Mouse (Mus musculus) stomach, embryonic 16.5 days (tissue): Measurements from ENCODE around the gene Gp9. TPM values are rescaled to one million over a fixed set of nuclear protein-coding genes. Genes with fewer than 3 reads are reported as not detected.
"Not testable (repeated sequence)": the region's sequence is repeated elsewhere in the genome, so short reads cannot be mapped to it uniquely, and the experiment has no call there.

ENCODE experiments used
- ATAC-seq: fragments of 200-750 bp; cut with Nextera tagmentation; 2 replicates; pipeline ENCODE4 v1.8.0; 2017; ENCODE audit warnings: moderate number of reproducible peaks, moderate TSS enrichment; ENCODE audit not compliant: insufficient read depth, low FRiP score
- H3K27ac ChIP-seq: fragments of 300-500 bp; sonication (generic); 2 replicates; pipeline ENCODE4 v1.5.1; 2014; ENCODE audit warnings: low read length
- H3K27me3 ChIP-seq: fragments of 300-500 bp; sonication (generic); 2 replicates; pipeline ENCODE4 v1.6.1; 2014; ENCODE audit warnings: low read length, control low read depth, mixed read lengths; ENCODE audit not compliant: control insufficient read depth, insufficient read depth
- H3K36me3 ChIP-seq: fragments of 300-500 bp; sonication (generic); 2 replicates; pipeline ENCODE4 v1.6.1; 2014; ENCODE audit warnings: low read length; ENCODE audit not compliant: control insufficient read depth, insufficient read depth
- H3K4me1 ChIP-seq: fragments of 300-500 bp; sonication (generic); 2 replicates; pipeline ENCODE4 v1.6.1; 2014; ENCODE audit warnings: low read length, control low read depth, mixed read lengths; ENCODE audit not compliant: control insufficient read depth, insufficient read depth
- H3K4me2 ChIP-seq: fragments of 300-500 bp; sonication (generic); 2 replicates; pipeline ENCODE4 v1.6.1; 2014; ENCODE audit warnings: low read depth, low read length, mixed read lengths
- H3K4me3 ChIP-seq: fragments of 300-500 bp; sonication (generic); replicated peaks from 2 replicates; pipeline ENCODE4 v1.5.1; 2014; ENCODE audit warnings: mild to moderate bottlenecking, low read length
- H3K9ac ChIP-seq: fragments of 300-500 bp; sonication (generic); 2 replicates; pipeline ENCODE4 v1.6.1; 2014; ENCODE audit warnings: low read length
- H3K9me3 ChIP-seq: fragments of 300-500 bp; sonication (generic); replicated peaks from 2 replicates; pipeline ENCODE4 v1.6.1; 2016; ENCODE audit warnings: low read length, control low read depth; ENCODE audit not compliant: control insufficient read depth
- WGBS: fragments of 180-500 bp; shearing (Covaris S2); extraction: QIAGEN DNeasy Blood & Tissue Kit; methylation state at CpG from one replicate; pipeline ENCODE4 v1.1.7; 2014; 5-methylcytosine and 5-hydroxymethylcytosine counted together
- polyA plus RNA-seq: library from polyadenylated mRNA; unstranded; fragments of >200 nt; fragmentation: Nextera tagmentation; extraction: Ambion mirVana; gene quantifications from 2 replicates; pipeline ENCODE4 v1.2.1, GENCODE M21; 2015

The Gp9 gene
- polyA plus RNA-seq, 1 experiment from 2014 or later = 1.4 TPM

GRCm38 (mm10) chr6:87759850-87760249 lies 18.0 kb upstream of the Gp9 start:
- H3K4me1 ChIP-seq = no peaks in the 10 kb centered on the region
- no peak overlapping the region for H3K4me2 ChIP-seq
- H3K9me3 ChIP-seq = no peaks in the 10 kb centered on the region
- no peak overlapping the region for H3K27ac ChIP-seq
- no peak overlapping the region for H3K4me3 ChIP-seq
- H3K9ac ChIP-seq = no peak overlapping the region
- H3K36me3 ChIP-seq = no peaks in the 10 kb centered on the region
- WGBS = 34% methylated on average over 3 of the region's 3 CpGs
- ATAC-seq = 0 out of 2 replicates have a peak, but pooled peaks have one; percentile 10
- no peaks in the 10 kb centered on the region for H3K27me3 ChIP-seq

DNA sequence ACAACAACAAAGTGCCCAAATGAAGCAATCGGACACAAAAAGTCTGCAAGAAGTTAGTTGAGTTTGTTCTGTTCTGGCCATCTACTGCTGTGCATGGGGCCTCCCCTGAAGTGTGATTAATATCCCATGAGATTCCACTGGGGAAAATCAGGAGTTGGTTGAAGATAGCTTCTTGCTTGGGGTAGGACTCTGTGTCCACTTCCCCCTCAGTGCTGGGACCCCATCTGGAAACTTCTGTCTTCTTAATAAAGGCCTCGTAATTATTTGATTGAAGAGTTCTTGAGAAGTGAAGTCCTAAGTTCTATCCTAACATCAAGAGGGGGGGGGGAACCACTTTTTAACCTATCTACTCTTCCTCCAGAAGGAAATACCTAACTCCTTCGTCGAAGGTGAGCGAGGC lies 15.7 kb upstream of the Gp9 start:
- Histone ChIP-seq H3K4me3 (no peak overlapping the region), H3K27me3 (no peaks in the 10 kb centered on the region), H3K4me2 (no peak overlapping the region), H3K27ac (no peak overlapping the region), H3K9me3 (no peaks in the 10 kb centered on the region), H3K9ac (no peak overlapping the region), H3K4me1 (no peaks in the 10 kb centered on the region), H3K36me3 (no peaks in the 10 kb centered on the region)
- WGBS = 83% methylated on average over 5 of the region's 5 CpGs
- ATAC-seq = no peak

- Histone ChIP-seq H3K9ac (no peak overlapping the region), H3K4me2 (no peak overlapping the region), H3K36me3 (no peaks in the 10 kb centered on the region), H3K9me3 (no peaks in the 10 kb centered on the region), H3K4me3 (no peak overlapping the region), H3K27me3 (no peaks in the 10 kb centered on the region), H3K27ac (no peak overlapping the region), H3K4me1 (no peaks in the 10 kb centered on the region)
- peak; percentile 50; the same call in 1 of the 2 replicates for ATAC-seq
- WGBS = 65% methylated on average over 4 of the region's 4 CpGs
Observed at GRCm38 (mm10) chr6:87763376-87764280, 14.2 kb upstream of the Gp9 start.

- H3K4me1 ChIP-seq, H3K4me2 ChIP-seq, H3K27me3 ChIP-seq, H3K27ac ChIP-seq, H3K36me3 ChIP-seq, H3K4me3 ChIP-seq, ATAC-seq, H3K9me3 ChIP-seq, H3K9ac ChIP-seq: not testable (repeated sequence)
- 87% methylated on average over 2 of the region's 2 CpGs for WGBS
Observed at GRCm38 (mm10) chr6:87764296-87764695, 13.6 kb upstream of the Gp9 start.

- Histone ChIP-seq H3K4me2 (no peak overlapping the region), H3K36me3 (no peaks in the 10 kb centered on the region), H3K4me1 (no peaks in the 10 kb centered on the region), H3K27me3 (no peaks in the 10 kb centered on the region), H3K4me3 (no peak overlapping the region), H3K9me3 (no peaks in the 10 kb centered on the region), H3K27ac (no peak overlapping the region), H3K9ac (no peak overlapping the region)
- WGBS = 45% methylated on average over 8 of the region's 8 CpGs
- ATAC-seq = no peak
Observed at GRCm38 (mm10) chr6:87770626-87771025, 7.2 kb upstream of the Gp9 start.

- Histone ChIP-seq H3K27ac (no peak overlapping the region), H3K36me3 (no peaks in the 10 kb centered on the region), H3K9me3 (no peaks in the 10 kb centered on the region), H3K4me2 (no peak overlapping the region), H3K4me1 (no peaks in the 10 kb centered on the region), H3K9ac (no peak overlapping the region), H3K27me3 (no peaks in the 10 kb centered on the region), H3K4me3 (no peak overlapping the region)
- ATAC-seq = no peak
- 39% methylated on average over 1 of the region's 1 CpGs for WGBS
Observed at GRCm38 (mm10) chr6:87774466-87774865, 3.4 kb upstream of the Gp9 start.

- Histone ChIP-seq H3K27me3 (no peaks in the 10 kb centered on the region), H3K9ac (no peak overlapping the region), H3K4me2 (no peak overlapping the region), H3K9me3 (no peaks in the 10 kb centered on the region), H3K27ac (no peak overlapping the region), H3K4me1 (no peaks in the 10 kb centered on the region), H3K36me3 (no peaks in the 10 kb centered on the region), H3K4me3 (no peak overlapping the region)
- WGBS = 72% methylated on average over 9 of the region's 9 CpGs
- ATAC-seq = no peak
Observed at GRCm38 (mm10) chr6:87774909-87775308, 3.0 kb upstream of the Gp9 start.

DNA sequence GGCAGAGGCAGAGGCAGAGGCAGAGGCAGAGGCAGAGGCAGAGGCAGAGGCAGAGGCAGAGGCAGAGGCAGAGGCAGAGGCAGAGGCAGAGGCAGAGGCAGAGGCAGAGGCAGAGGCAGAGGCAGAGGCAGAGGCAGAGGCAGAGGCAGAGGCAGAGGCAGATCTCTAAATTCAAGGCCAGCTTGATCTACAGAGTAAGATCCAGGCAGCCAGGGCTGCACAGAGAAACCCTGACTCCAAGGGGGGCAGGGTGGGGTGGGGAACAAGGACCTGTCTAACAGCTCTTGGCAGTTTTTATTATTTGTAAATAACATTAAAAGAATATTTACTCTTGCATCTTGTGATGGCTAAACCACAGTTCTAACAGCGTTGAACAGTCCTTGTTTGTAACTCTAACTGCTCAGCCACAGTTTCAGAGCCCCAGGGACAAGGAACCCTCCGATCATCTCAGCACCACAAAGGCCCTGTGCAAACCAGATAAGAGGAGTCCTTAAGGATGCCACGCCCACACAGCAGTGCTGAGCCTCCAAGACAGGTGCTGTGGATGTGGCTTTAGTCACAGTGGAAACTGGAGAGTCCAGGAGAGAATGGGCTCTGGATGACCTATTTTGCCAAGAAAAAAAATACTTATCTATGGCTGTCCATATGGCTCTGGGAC lies 2.2 kb upstream of the Gp9 start:
- 56% methylated on average over 3 of the region's 3 CpGs for WGBS
- H3K36me3 ChIP-seq = no peaks in the 10 kb centered on the region
- no peak overlapping the region for H3K9ac ChIP-seq
- H3K27ac ChIP-seq = no peak overlapping the region
- no peak overlapping the region for H3K4me2 ChIP-seq
- H3K27me3 ChIP-seq = no peaks in the 10 kb centered on the region
- H3K9me3 ChIP-seq = no peaks in the 10 kb centered on the region
- H3K4me3 ChIP-seq = no peak overlapping the region
- H3K4me1 ChIP-seq = no peaks in the 10 kb centered on the region
- no peak for ATAC-seq

DNA sequence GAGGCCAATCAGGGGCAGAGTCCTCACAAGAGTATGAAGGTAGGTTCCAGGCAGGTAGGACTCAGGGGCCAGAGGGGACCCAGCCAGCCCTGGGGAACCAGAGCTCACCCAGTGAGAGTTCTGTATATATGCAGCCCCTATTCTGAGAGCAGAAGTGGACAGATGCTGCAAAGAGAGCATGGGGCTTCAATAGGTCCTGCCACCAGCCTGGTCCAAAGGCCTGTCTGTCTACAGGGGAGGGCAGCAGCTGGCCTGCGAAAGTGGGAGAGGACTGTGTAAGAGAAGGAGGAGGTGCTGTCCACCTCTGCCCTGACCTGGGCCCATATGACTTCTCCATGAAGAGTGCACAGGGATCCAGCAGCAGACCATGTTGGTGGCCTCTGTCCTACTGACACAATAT lies 1.2 kb upstream of the Gp9 start:
- 75% methylated on average over 1 of the region's 1 CpGs for WGBS
- no peak overlapping the region for H3K27ac ChIP-seq
- ATAC-seq = no peak
- H3K4me3 ChIP-seq = no peak overlapping the region
- H3K9ac ChIP-seq = no peak overlapping the region
- no peak overlapping the region for H3K4me2 ChIP-seq
- H3K36me3 ChIP-seq = no peaks in the 10 kb centered on the region
- no peaks in the 10 kb centered on the region for H3K27me3 ChIP-seq
- no peaks in the 10 kb centered on the region for H3K4me1 ChIP-seq
- no peaks in the 10 kb centered on the region for H3K9me3 ChIP-seq
